Mouse (Mus musculus) adrenal gland, postnatal 36 days (tissue): Measurements from ENCODE around the gene Dennd5a. TPM values are rescaled to one million over a fixed set of nuclear protein-coding genes. Genes with fewer than 3 reads are reported as not detected.

Experiments
- DNase-seq, 2 experiments: peaks; one replicate each; pipeline ENCODE4 v3.0.0; 2021; ENCODE audit warnings: mixed read lengths in 1 of 2
- total RNA-seq, 2 experiments: library from RNA; stranded (reverse); gene quantifications; 2 replicates each; pipeline ENCODE4 v1.2.3; 2021

The Dennd5a gene
- total RNA-seq, 2 experiments from 2014 or later = 161 to 174 TPM

GRCm38 (mm10) chr7:109963707-109964106 lies 3.4 kb upstream of the Dennd5a start:
- DNase-seq = no peak

- no peak for DNase-seq
Measured at GRCm38 (mm10) chr7:109962596-109962995, 2.3 kb upstream of the Dennd5a start.

- DNase-seq = no peak
Measured at GRCm38 (mm10) chr7:109961570-109961969, 1.3 kb upstream of the Dennd5a start.

GRCm38 (mm10) chr7:109960613-109961154 lies 414 bp upstream of the Dennd5a start:
- no peak for DNase-seq

GRCm38 (mm10) chr7:109958843-109959715 lies 1.2 kb downstream of the Dennd5a start:
- peak; percentile 50 to 57 for DNase-seq

GRCm38 (mm10) chr7:109957996-109958789 lies 2.1 kb downstream of the Dennd5a start:
- DNase-seq = no peak

GRCm38 (mm10) chr7:109954622-109955401 lies 5.5 kb downstream of the Dennd5a start:
- peak; percentile 29 to 62 for DNase-seq

- DNase-seq = no peak
Measured at GRCm38 (mm10) chr7:109951297-109951696, 9.0 kb downstream of the Dennd5a start.

- DNase-seq = no peak
Measured at GRCm38 (mm10) chr7:109944421-109945034, 15.7 kb downstream of the Dennd5a start.

GRCm38 (mm10) chr7:109929628-109930027 lies 30.6 kb downstream of the Dennd5a start:
- peak in 1 of 2 experiments; percentile 35 for DNase-seq

- no peak for DNase-seq
Measured at GRCm38 (mm10) chr7:109928365-109928764, 31.9 kb downstream of the Dennd5a start.

GRCm38 (mm10) chr7:109924965-109925364 lies 35.3 kb downstream of the Dennd5a start:
- no peak for DNase-seq

GRCm38 (mm10) chr7:109922889-109923288 lies 37.4 kb downstream of the Dennd5a start:
- no peak for DNase-seq

GRCm38 (mm10) chr7:109906165-109906564 lies 54.1 kb downstream of the Dennd5a start:
- DNase-seq = no peak

- DNase-seq = no peak
Measured at GRCm38 (mm10) chr7:109900921-109901320, 59.3 kb downstream of the Dennd5a start.

- DNase-seq = peak; percentile 42 to 49
Measured at GRCm38 (mm10) chr7:109898911-109899310, 61.4 kb downstream of the Dennd5a start.

- peak; percentile 70 to 85 for DNase-seq
Measured at GRCm38 (mm10) chr7:109892530-109892929, 67.7 kb downstream of the Dennd5a start.

- no peak for DNase-seq
Measured at GRCm38 (mm10) chr7:109891786-109892185, 68.5 kb downstream of the Dennd5a start.

GRCm38 (mm10) chr7:109890256-109890655 lies 70.0 kb downstream of the Dennd5a start:
- no peak for DNase-seq

- DNase-seq = no peak
Measured at GRCm38 (mm10) chr7:109889300-109889699, 71.0 kb downstream of the Dennd5a start.

- no peak for DNase-seq
Measured at GRCm38 (mm10) chr7:109886249-109886648, 74.0 kb downstream of the Dennd5a start.
